Mouse (Mus musculus) embryonic facial prominence, embryonic 10.5 days (tissue): ENCODE results near the gene Derl3. TPM values are rescaled to one million over a fixed set of nuclear protein-coding genes. Genes with fewer than 3 reads are reported as not detected.
A peak's percentile ranks its signal among the peaks of the same experiment; 100 is the strongest.

Experiments used
- DNase-seq: peaks from one replicate; pipeline ENCODE4 v3.0.0-alpha.2; 2017; ENCODE audit warnings: low spot score
- H3K27ac ChIP-seq: fragments of 300-500 bp; sonication (generic); replicated peaks from 2 replicates; pipeline ENCODE4 v1.5.1; 2016; ENCODE audit warnings: mild to moderate bottlenecking
- H3K27me3 ChIP-seq: fragments of 300-500 bp; sonication (generic); replicated peaks from 2 replicates; pipeline ENCODE4 v1.6.1; 2016; ENCODE audit warnings: low read depth, mild to moderate bottlenecking; ENCODE audit not compliant: poor library complexity, severe bottlenecking
- H3K36me3 ChIP-seq: fragments of 300-500 bp; sonication (generic); replicated peaks from 2 replicates; pipeline ENCODE4 v1.6.1; 2016; ENCODE audit warnings: mild to moderate bottlenecking, moderate library complexity
- H3K4me1 ChIP-seq: fragments of 300-500 bp; sonication (generic); 2 replicates; pipeline ENCODE4 v1.6.1; 2016
- H3K4me3 ChIP-seq: fragments of 300-500 bp; sonication (generic); 2 replicates; pipeline ENCODE4 v1.5.1; 2016; ENCODE audit warnings: mild to moderate bottlenecking, moderate library complexity
- H3K9me3 ChIP-seq: fragments of 300-500 bp; sonication (generic); 2 replicates; pipeline ENCODE4 v1.6.1; 2016; ENCODE audit warnings: mild to moderate bottlenecking
- WGBS: fragments of 180-500 bp; shearing (Covaris S2); methylation state at CpG from one replicate; pipeline ENCODE4 v1.1.7; 2016; 5-methylcytosine and 5-hydroxymethylcytosine counted together
- polyA plus RNA-seq: library from polyadenylated mRNA; unstranded; fragments of >200 nt; fragmentation: Nextera tagmentation; extraction: Ambion mirVana; gene quantifications from 2 replicates; pipeline ENCODE4 v1.2.1, GENCODE M21; 2016

The Derl3 gene
- polyA plus RNA-seq, 1 experiment from 2014 or later, result 3.0 TPM

- Histone ChIP-seq H3K27ac (no peak overlapping the region), H3K4me3 (no peak overlapping the region), H3K4me1 (peaks cover 12% of the 10 kb centered on the region), H3K27me3 (no peaks in the 10 kb centered on the region), H3K36me3 (peaks cover 98% of the 10 kb centered on the region), H3K9me3 (no peaks in the 10 kb centered on the region)
- WGBS, result 80% methylated on average over 6 of the region's 6 CpGs
- no peak for DNase-seq
Observed at GRCm38 (mm10) chr10:75898039-75898564, 4.9 kb downstream of the Derl3 start.

GRCm38 (mm10) chr10:75898846-75899245 lies 5.6 kb downstream of the Derl3 start:
- Histone ChIP-seq H3K4me3 (no peak overlapping the region), H3K36me3 (peaks cover 100% of the 10 kb centered on the region), H3K4me1 (peaks cover 5% of the 10 kb centered on the region), H3K9me3 (no peaks in the 10 kb centered on the region), H3K27ac (no peak overlapping the region), H3K27me3 (no peaks in the 10 kb centered on the region)
- 84% methylated on average over 3 of the region's 3 CpGs for WGBS
- DNase-seq, result no peak

DNA sequence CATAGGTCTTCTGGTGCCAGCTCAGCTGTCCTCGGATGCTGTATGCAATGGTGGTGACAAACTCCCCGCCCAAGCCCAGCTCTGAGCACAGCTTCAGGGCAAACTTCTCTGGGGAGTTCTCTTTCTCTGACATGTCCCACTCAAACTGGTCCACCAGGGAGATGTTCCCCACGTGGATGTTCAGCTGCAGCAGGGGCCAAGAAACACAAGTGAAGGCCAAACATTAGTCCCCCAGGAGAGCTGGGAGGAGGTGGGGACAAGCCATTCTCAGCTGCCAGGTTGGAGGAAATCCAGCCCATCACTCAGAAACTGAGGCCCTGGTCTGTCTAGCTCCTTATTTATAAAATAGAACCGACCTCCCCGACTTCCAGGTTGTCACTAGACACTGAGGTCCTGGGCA lies 11.2 kb downstream of the Derl3 start:
- WGBS, result 89% methylated on average over 5 of the region's 5 CpGs

DNA sequence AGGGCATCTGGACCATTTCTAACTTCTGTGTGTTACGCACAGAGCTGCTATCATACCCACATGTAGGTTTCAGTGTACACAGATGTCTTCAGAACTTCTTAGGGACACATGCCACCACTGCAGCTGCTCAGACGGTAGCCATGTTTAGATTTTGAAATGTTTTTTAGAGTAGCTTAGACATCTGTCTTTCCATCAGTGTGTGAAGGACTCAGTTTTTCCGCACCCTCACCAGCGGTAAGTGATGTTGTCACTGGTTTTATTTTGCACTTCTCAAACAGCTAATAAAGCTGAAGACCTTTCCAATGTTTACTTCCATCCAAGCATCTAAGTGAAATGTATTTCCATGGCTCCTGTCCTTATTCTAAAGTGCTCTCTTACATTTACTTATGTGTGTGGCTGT lies 13.7 kb downstream of the Derl3 start:
- H3K4me1 ChIP-seq, result no peaks in the 10 kb centered on the region
- peaks cover 100% of the 10 kb centered on the region for H3K36me3 ChIP-seq
- 95% methylated on average over 4 of the region's 4 CpGs for WGBS
- DNase-seq, result no peak
- no peak overlapping the region for H3K27ac ChIP-seq
- H3K4me3 ChIP-seq, result no peak overlapping the region
- H3K9me3 ChIP-seq, result no peaks in the 10 kb centered on the region
- no peaks in the 10 kb centered on the region for H3K27me3 ChIP-seq

More for the DNA sequence above, 11.2 kb downstream of the Derl3 start:
- Histone ChIP-seq H3K4me1 (no peaks in the 10 kb centered on the region), H3K9me3 (no peaks in the 10 kb centered on the region), H3K27me3 (no peaks in the 10 kb centered on the region), H3K4me3 (no peak overlapping the region), H3K36me3 (peaks cover 100% of the 10 kb centered on the region), H3K27ac (no peak overlapping the region)
- DNase-seq, result no peak

- Histone ChIP-seq H3K4me1 (no peaks in the 10 kb centered on the region), H3K9me3 (no peaks in the 10 kb centered on the region), H3K4me3 (no peak overlapping the region), H3K27ac (no peak overlapping the region), H3K36me3 (peaks cover 99% of the 10 kb centered on the region), H3K27me3 (no peaks in the 10 kb centered on the region)
- DNase-seq, result no peak
- 88% methylated on average over 2 of the region's 2 CpGs for WGBS
Observed at GRCm38 (mm10) chr10:75910698-75911097, 17.5 kb downstream of the Derl3 start.

DNA sequence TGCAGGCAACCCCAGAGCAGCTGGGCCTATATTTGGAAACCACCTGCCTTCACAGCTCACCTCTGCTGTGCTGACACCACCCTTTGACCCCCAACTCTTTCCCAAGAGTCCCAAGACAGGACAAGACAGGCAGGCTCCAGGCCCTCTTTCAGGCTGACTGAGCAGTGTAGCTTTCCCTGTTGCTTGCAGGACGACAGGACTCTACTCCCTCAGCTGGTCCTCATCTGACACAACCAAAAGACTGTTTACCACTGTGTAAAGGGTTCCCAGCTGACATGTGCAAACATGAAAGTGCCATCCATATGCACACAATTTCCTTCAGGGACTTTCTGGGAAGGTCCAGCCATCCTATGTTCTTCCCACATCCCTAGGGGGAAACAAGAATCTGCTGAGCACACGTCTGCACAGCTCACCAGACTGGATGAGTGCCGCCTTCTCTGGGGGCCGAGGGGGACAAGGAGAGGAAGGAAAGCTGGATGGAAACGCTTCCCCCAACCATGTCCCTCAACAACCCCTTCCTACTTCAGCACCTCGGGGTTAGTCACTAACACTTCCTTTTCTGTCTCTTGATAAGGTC lies 19.9 kb downstream of the Derl3 start:
- peaks cover 5% of the 10 kb centered on the region; the same call in 1 of the 2 replicates for H3K4me1 ChIP-seq
- no peak overlapping the region for H3K4me3 ChIP-seq
- H3K9me3 ChIP-seq, result no peaks in the 10 kb centered on the region
- H3K27me3 ChIP-seq, result no peaks in the 10 kb centered on the region
- no peak for DNase-seq
- H3K36me3 ChIP-seq, result peaks cover 99% of the 10 kb centered on the region
- 75% methylated on average over 6 of the region's 6 CpGs for WGBS
- H3K27ac ChIP-seq, result no peak overlapping the region

GRCm38 (mm10) chr10:75915557-75915956 lies 22.3 kb downstream of the Derl3 start:
- Histone ChIP-seq H3K27ac (no peak overlapping the region), H3K27me3 (no peaks in the 10 kb centered on the region), H3K36me3 (peaks cover 91% of the 10 kb centered on the region), H3K9me3 (no peaks in the 10 kb centered on the region), H3K4me3 (no peak overlapping the region), H3K4me1 (peaks cover 29% of the 10 kb centered on the region)
- DNase-seq, result no peak
- 89% methylated on average over 7 of the region's 7 CpGs for WGBS

- no peak overlapping the region for H3K4me3 ChIP-seq
- no peak overlapping the region for H3K27ac ChIP-seq
- H3K27me3 ChIP-seq, result no peaks in the 10 kb centered on the region
- H3K4me1 ChIP-seq, result peaks cover 33% of the 10 kb centered on the region
- DNase-seq, result no peak
- no peaks in the 10 kb centered on the region for H3K9me3 ChIP-seq
- H3K36me3 ChIP-seq, result peaks cover 78% of the 10 kb centered on the region
- whole genome bisulfite sequencing, result 73% methylated on average over 8 of the region's 8 CpGs
Observed at GRCm38 (mm10) chr10:75916840-75917239, 23.6 kb downstream of the Derl3 start.

GRCm38 (mm10) chr10:75919026-75919425 lies 25.8 kb downstream of the Derl3 start:
- WGBS, result 89% methylated on average over 5 of the region's 5 CpGs
- Histone ChIP-seq H3K27me3 (no peaks in the 10 kb centered on the region), H3K4me1 (peaks cover 47% of the 10 kb centered on the region), H3K4me3 (no peak overlapping the region), H3K27ac (no peak overlapping the region), H3K9me3 (no peaks in the 10 kb centered on the region), H3K36me3 (peaks cover 67% of the 10 kb centered on the region)
- DNase-seq, result no peak

DNA sequence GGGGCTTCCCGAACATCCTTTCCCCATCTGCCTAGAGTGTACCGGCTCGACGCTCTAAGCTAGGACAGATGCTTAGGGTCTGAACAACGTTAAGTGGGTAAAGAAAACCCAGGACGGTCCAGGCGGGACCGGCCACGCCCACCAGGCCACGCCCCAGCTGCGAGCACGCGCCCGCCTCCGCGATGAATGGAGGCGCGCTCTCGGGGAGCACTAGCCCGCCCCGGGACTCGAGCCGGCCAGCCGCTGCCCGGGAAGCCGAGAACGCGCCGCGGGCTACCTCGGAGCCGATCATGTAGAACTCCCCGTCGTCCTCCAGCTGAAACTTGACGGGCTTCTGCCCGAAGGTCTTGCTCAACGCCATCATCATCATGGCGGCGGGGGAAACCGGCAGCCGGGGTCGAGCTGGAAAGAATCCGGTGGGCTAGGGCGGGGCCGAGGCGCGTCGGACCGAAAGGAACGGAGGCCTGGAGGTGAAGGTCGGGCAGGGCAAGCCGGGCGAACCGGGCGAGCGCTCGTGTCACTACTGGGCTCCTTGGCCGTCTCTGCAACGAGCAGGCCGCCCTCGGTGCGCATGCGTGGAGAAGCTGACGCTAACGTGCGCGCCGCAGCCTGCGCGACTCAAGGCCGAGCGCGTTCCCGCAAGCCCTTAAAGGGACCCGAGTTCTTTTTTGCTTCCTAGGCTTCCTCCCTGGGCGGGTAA lies 28.0 kb downstream of the Derl3 start, which contains the start of gene Smarcb1:
Gene Smarcb1, minus strand, starts transcription at position 592 of the 700 bp plus-strand sequence.
- H3K27ac ChIP-seq, result peak within 1 kb of the TSS; percentile 99
- H3K9me3 ChIP-seq, result no peaks in the 10 kb centered on the region
- peak within 1 kb of the TSS; percentile 84 for H3K4me3 ChIP-seq
- under 1% methylated on average over 76 of the region's 76 CpGs for WGBS
- H3K36me3 ChIP-seq, result peaks cover 67% of the 10 kb centered on the region
- DNase-seq, result peak; percentile 95
- no peaks in the 10 kb centered on the region for H3K27me3 ChIP-seq
- peaks cover 44% of the 10 kb centered on the region for H3K4me1 ChIP-seq

GRCm38 (mm10) chr10:75921726-75922560 lies 28.7 kb downstream of the Derl3 start:
- H3K9me3 ChIP-seq, result no peaks in the 10 kb centered on the region
- 6% methylated on average over 22 of the region's 22 CpGs for WGBS
- H3K27me3 ChIP-seq, result no peaks in the 10 kb centered on the region
- H3K36me3 ChIP-seq, result peaks cover 67% of the 10 kb centered on the region
- H3K4me3 ChIP-seq, result peak overlapping the region; percentile 84
- no peak for DNase-seq
- H3K27ac ChIP-seq, result peak overlapping the region; percentile 99
- H3K4me1 ChIP-seq, result peaks cover 43% of the 10 kb centered on the region

DNA sequence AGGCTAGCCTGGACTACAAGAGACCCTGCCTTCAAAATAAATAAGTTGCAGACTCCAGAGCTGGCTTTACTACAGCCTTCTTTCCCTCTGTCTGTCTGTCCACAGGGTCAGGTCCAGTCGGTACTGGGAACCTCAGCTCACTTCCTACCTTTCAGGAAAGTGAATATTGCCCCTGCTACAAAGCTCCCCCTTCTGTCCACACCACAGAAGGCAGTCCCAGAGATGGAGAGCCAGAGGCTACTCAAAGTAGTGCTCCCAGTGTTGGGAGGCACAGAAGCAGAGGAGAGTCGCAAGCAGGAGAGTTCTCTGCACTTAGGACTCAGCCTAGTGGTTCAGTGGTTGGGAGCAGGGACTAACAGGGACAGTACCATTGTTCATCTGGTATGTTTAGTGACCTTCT lies 31.1 kb downstream of the Derl3 start:
- Histone ChIP-seq H3K36me3 (peaks cover 59% of the 10 kb centered on the region), H3K27me3 (peaks cover 7% of the 10 kb centered on the region), H3K27ac (no peak overlapping the region), H3K4me1 (peaks cover 30% of the 10 kb centered on the region), H3K4me3 (no peak overlapping the region), H3K9me3 (no peaks in the 10 kb centered on the region)
- 66% methylated on average over 2 of the region's 2 CpGs for WGBS
- DNase-seq, result no peak
